Mouse (Mus musculus) megakaryocyte, embryonic 14.5 days (primary cell): ENCODE measurements at regions not wholly inside any gene's neighbourhood (a gene's known extent, or its start where the extent isn't known, plus 50 kb on each side); places are given as distances from the start of the nearest gene placed in this dataset.

Experiments used
- FLI1 ChIP-seq: IDR thresholded peaks from 2 replicates; pipeline ENCODE4 v1.6.1; 2012; ENCODE audit warnings: low read length, inconsistent platforms, mixed read lengths
- GATA1 ChIP-seq: IDR thresholded peaks from 3 replicates; pipeline ENCODE4 v1.6.1; 2012; ENCODE audit warnings: mixed read lengths, low read length, inconsistent platforms, borderline replicate concordance

DNA sequence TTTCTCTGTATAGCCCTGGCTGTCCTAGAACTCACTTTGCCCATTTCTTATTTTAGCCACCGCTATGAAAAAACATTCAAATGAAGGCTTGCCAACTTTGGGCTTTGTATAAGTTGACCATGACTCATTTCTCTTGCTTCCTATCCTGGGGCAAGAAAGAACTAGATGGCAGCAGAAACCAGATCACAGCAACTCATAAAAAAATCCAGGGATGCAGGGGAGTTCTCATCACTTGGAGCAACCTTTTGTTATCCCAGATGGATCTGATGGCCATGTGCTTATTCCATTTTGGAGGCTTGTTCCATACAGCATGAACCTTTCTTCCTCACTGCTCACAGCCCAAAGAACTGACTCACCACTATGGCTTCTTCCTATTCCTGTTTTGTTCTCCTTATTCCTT is 52.1 kb upstream of the Rab11fip2 start:
- no peak for TF ChIP-seq GATA1
- no peak for TF ChIP-seq FLI1
